Mouse (Mus musculus): ENCODE data around the gene Rhebl1. TPM values are rescaled to one million over a fixed set of nuclear protein-coding genes. Genes with fewer than 3 reads are reported as not detected.
A peak's percentile ranks its signal among the peaks of the same experiment; 100 is the strongest.

Gene Rhebl1
- polyA plus RNA-seq, 1 experiment from 2014 or later = 22.2 TPM

GRCm38 (mm10) chr15:98833281-98833680 is 61.1 kb downstream of the Rhebl1 start:
- WGBS = 86% methylated on average over 11 of the region's 11 CpGs
- no peak overlapping the region for H3K4me3 ChIP-seq
- H3K9me3 ChIP-seq = no peaks in the 10 kb centered on the region
- no peaks in the 10 kb centered on the region for H3K27me3 ChIP-seq (ENCODE audit: poor library complexity, severe bottlenecking)
- H3K27ac ChIP-seq = no peak overlapping the region
- H3K36me3 ChIP-seq (replicated peaks) = peaks cover 69% of the 10 kb centered on the region
- DNase-seq (ENCODE audit: extremely low spot score, low spot score) = no peak
- H3K4me1 ChIP-seq = peaks cover 32% of the 10 kb centered on the region

GRCm38 (mm10) chr15:98832161-98833058 is 61.9 kb downstream of the Rhebl1 start:
- Histone ChIP-seq H3K27ac (no peak overlapping the region), H3K36me3 (replicated peaks) (peaks cover 66% of the 10 kb centered on the region), H3K9me3 (no peaks in the 10 kb centered on the region), H3K27me3 (ENCODE audit: poor library complexity, severe bottlenecking) (no peaks in the 10 kb centered on the region), H3K4me1 (peaks cover 35% of the 10 kb centered on the region), H3K4me3 (peak overlapping the region; percentile 85; the same call in 1 of the 2 replicates)
- no peak for DNase-seq (ENCODE audit: extremely low spot score, low spot score)
- 74% methylated on average over 12 of the region's 12 CpGs for WGBS

GRCm38 (mm10) chr15:98831684-98832035 is 62.7 kb downstream of the Rhebl1 start:
- Histone ChIP-seq H3K9me3 (no peaks in the 10 kb centered on the region), H3K36me3 (replicated peaks) (peaks cover 59% of the 10 kb centered on the region), H3K27ac (peak overlapping the region; percentile 92), H3K27me3 (ENCODE audit: poor library complexity, severe bottlenecking) (no peaks in the 10 kb centered on the region), H3K4me3 (peak overlapping the region; percentile 85), H3K4me1 (peaks cover 35% of the 10 kb centered on the region)
- 21% methylated on average over 9 of the region's 9 CpGs for WGBS
- DNase-seq (ENCODE audit: extremely low spot score, low spot score) = no peak

- under 1% methylated on average over 66 of the region's 66 CpGs for WGBS
- H3K4me1 ChIP-seq = peaks cover 35% of the 10 kb centered on the region
- H3K36me3 ChIP-seq (replicated peaks) = peaks cover 52% of the 10 kb centered on the region
- no peaks in the 10 kb centered on the region for H3K27me3 ChIP-seq (ENCODE audit: poor library complexity, severe bottlenecking)
- H3K9me3 ChIP-seq = no peaks in the 10 kb centered on the region
- H3K4me3 ChIP-seq = peak within 1 kb of the TSS; percentile 85
- DNase-seq (ENCODE audit: extremely low spot score, low spot score) = peak; percentile 99
- peak within 1 kb of the TSS; percentile 92 for H3K27ac ChIP-seq
These were observed 63.3 kb downstream of the Rhebl1 start, which contains the start of gene Prkag1 for GRCm38 (mm10) chr15:98830736-98831683. TSS of gene Prkag1 (minus strand) at chr15:98831521.

Other genes with a start within 250 kb of the Rhebl1 start
- 27.3 and 28.5 TPM in 2 replicates for gene Ddx23, start 231.6 kb downstream of the Rhebl1 start, polyA plus RNA-seq (2016; fragmentation: Nextera tagmentation; extraction: Ambion mirVana)
- 1.8 and 2.2 TPM in 2 replicates for gene Rnd1, start 217.1 kb downstream of the Rhebl1 start, polyA plus RNA-seq (2016; fragmentation: Nextera tagmentation; extraction: Ambion mirVana)
- 0.86 and 0.90 TPM in 2 replicates for gene Ccdc65, start 186.3 kb downstream of the Rhebl1 start, polyA plus RNA-seq (2016; fragmentation: Nextera tagmentation; extraction: Ambion mirVana)
- gene Fkbp11, start 166.3 kb downstream of the Rhebl1 start, polyA plus RNA-seq (2016; fragmentation: Nextera tagmentation; extraction: Ambion mirVana) = 16.7 and 17.1 TPM in 2 replicates
- 42.1 and 42.5 TPM in 2 replicates for gene Arf3, start 131.3 kb downstream of the Rhebl1 start, polyA plus RNA-seq (2016; fragmentation: Nextera tagmentation; extraction: Ambion mirVana)
- 0.12 and 0.33 TPM in 2 replicates for gene Wnt10b, start 116.4 kb downstream of the Rhebl1 start, polyA plus RNA-seq (2016; fragmentation: Nextera tagmentation; extraction: Ambion mirVana)
- 0.49 and 1.3 TPM in 2 replicates for gene Wnt1, start 104.7 kb downstream of the Rhebl1 start, polyA plus RNA-seq (2016; fragmentation: Nextera tagmentation; extraction: Ambion mirVana)
- gene Ddn, start 85.0 kb downstream of the Rhebl1 start, polyA plus RNA-seq (2016; fragmentation: Nextera tagmentation; extraction: Ambion mirVana) = 0.10 TPM in 1 of 2 replicates, not detected in the other
- 90.4 and 93.5 TPM in 2 replicates for gene Prkag1, start 63.0 kb downstream of the Rhebl1 start, polyA plus RNA-seq (2016; fragmentation: Nextera tagmentation; extraction: Ambion mirVana)
- 10.8 and 11.8 TPM in 2 replicates for gene Kmt2d, start 23.3 kb downstream of the Rhebl1 start, polyA plus RNA-seq (2016; fragmentation: Nextera tagmentation; extraction: Ambion mirVana)
- gene Dhh, start 4.0 kb upstream of the Rhebl1 start, polyA plus RNA-seq (2016; fragmentation: Nextera tagmentation; extraction: Ambion mirVana) = 0.24 and 0.48 TPM in 2 replicates
- 23.9 and 25.3 TPM in 2 replicates for gene Lmbr1l, start 23.7 kb upstream of the Rhebl1 start, polyA plus RNA-seq (2016; fragmentation: Nextera tagmentation; extraction: Ambion mirVana)
- 2,760 and 2,766 TPM in 2 replicates for gene Tuba1b, start 40.0 kb upstream of the Rhebl1 start, polyA plus RNA-seq (2016; fragmentation: Nextera tagmentation; extraction: Ambion mirVana)
- gene Gm49450, start 59.0 kb upstream of the Rhebl1 start, polyA plus RNA-seq (2016; fragmentation: Nextera tagmentation; extraction: Ambion mirVana) = not detected in 2 replicates
- gene Tuba1a, start 59.2 kb upstream of the Rhebl1 start, polyA plus RNA-seq (2016; fragmentation: Nextera tagmentation; extraction: Ambion mirVana) = 2,769 and 3,107 TPM in 2 replicates
- gene Tuba1c, start 135.4 kb upstream of the Rhebl1 start, polyA plus RNA-seq (2016; fragmentation: Nextera tagmentation; extraction: Ambion mirVana) = 160 and 171 TPM in 2 replicates
- 0.20 and 0.33 TPM in 2 replicates for gene Prph, start 160.6 kb upstream of the Rhebl1 start, polyA plus RNA-seq (2016; fragmentation: Nextera tagmentation; extraction: Ambion mirVana)
- 51.1 and 53.1 TPM in 2 replicates for gene Troap, start 180.0 kb upstream of the Rhebl1 start, polyA plus RNA-seq (2016; fragmentation: Nextera tagmentation; extraction: Ambion mirVana)
- gene C1ql4, start 193.3 kb upstream of the Rhebl1 start, polyA plus RNA-seq (2016; fragmentation: Nextera tagmentation; extraction: Ambion mirVana) = 0.12 TPM in 1 of 2 replicates, not detected in the other
- 1.0 and 1.2 TPM in 2 replicates for gene Dnajc22, start 198.6 kb upstream of the Rhebl1 start, polyA plus RNA-seq (2016; fragmentation: Nextera tagmentation; extraction: Ambion mirVana)
- gene Spats2, start 231.4 kb upstream of the Rhebl1 start, polyA plus RNA-seq (2016; fragmentation: Nextera tagmentation; extraction: Ambion mirVana) = 53.5 and 56.5 TPM in 2 replicates